Mouse (Mus musculus) erythroblast, adult 5-6 weeks (primary cell): ENCODE measurements around the gene D630023F18Rik. TPM values are rescaled to one million over a fixed set of nuclear protein-coding genes. Genes with fewer than 3 reads are reported as not detected.
A peak's percentile ranks its signal among the peaks of the same experiment; 100 is the strongest.

Source experiments
- ATAC-seq: replicated peaks from 2 replicates; pipeline ENCODE4 v1.8.0; 2016; ENCODE audit warnings: moderate number of reproducible peaks, mild to moderate bottlenecking, moderate TSS enrichment, inconsistent platforms; ENCODE audit not compliant: poor library complexity, low FRiP score, severe bottlenecking
- total RNA-seq, 2 experiments: library from RNA; stranded (forward) in 1 of 2; stranded (reverse) in 1 of 2; fragments of 150-400 nt in 1 of 2; fragments of 200-764, 138-1000 nt in 1 of 2; gene quantifications; 2 replicates each; pipeline versions ENCODE4 v1.2.3 to v1.2.4; 2015 to 2017; ENCODE audit warnings: low replicate concordance in 2 of 2

Gene D630023F18Rik
- total RNA-seq, 2 experiments from 2014 or later = not detected

DNA sequence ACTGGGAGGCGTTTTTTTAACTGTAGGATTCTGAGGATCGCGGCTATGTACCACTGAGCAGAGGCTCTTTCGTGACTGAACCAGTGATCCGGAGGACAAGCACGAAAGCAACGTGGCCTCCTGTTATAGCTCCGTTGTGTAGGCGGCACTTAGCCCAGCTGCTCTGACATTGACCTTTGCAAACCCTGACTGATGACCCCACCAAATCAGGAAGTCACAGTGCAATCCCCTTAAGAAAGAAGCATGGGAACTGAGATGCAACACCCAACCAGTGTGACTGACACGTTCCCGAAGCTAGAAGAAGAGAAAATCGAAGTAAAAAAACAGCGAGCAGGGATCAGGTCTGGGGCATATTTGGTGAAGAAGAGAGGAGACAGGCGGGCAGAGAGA is 10.2 kb downstream of the D630023F18Rik start:
- no peak for ATAC-seq

DNA sequence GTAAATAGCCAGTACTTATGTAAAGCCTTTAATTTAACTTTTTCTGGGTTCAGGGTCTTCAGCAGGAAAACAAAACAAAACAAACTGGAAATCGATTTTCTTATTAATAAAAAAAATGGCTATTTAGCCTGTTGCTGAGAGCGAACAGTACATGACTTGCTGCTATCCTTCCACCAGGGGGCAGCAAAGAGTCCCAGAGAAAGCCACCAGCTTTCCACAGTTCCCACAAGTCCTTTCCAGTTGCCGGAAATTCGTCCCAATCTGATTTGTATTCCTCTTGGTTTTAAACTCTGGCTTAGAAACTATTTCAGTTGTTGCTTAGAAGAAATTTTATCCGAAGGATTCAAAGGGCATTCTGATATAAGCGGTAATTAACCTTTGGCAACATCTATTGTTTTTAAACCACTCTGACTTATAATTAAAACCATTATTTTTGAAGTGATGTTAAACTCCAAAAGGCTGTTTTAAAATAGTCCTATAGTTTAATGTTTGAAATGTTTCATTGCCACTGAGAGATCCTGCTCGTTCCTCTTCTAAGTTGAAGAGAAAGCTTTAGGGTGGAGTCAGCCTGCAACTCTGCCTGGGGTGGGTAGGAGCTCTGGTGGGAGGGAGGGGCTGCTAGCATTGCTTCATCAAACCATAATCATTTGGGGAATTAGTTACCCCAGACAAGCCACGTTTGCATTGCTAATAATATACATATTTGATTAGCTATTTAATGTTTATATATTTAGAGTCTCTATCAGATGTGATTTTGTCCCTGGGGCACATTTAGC is 10.8 kb downstream of the D630023F18Rik start:
- peak; percentile 70; the same call in 1 of the 2 replicates for ATAC-seq

DNA sequence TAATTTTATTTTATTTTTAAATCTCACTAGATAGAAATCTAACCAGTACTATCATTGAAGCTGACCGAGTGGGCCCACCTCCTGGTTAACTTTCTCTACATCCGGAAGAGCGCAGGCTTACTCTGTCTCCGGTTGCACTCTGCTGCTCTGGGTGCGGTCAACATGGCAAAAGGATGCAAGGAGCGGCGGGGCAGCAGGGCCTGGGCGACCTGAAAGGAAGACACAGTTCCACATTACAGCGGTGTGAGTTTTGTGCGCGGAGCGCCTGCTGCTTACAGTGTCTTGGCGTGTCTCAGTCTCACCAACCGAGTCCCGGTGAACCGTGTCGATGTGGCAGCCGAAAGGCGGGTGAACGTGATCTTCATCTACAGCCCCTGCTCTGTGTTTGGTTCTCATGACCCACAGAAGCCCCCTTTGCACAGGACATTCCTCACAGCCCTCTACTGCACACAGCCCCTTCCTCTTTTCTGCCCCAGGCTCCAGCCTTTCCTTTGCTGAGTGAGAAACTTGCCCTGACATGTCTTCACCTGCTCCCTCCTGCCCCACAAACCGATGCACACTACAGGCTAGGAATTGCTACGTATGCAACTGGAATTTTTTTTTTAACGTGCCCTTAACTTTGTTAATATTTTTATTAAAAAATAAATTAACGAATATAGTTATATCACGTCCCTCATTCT is 13.1 kb downstream of the D630023F18Rik start:
- ATAC-seq = no peak

DNA sequence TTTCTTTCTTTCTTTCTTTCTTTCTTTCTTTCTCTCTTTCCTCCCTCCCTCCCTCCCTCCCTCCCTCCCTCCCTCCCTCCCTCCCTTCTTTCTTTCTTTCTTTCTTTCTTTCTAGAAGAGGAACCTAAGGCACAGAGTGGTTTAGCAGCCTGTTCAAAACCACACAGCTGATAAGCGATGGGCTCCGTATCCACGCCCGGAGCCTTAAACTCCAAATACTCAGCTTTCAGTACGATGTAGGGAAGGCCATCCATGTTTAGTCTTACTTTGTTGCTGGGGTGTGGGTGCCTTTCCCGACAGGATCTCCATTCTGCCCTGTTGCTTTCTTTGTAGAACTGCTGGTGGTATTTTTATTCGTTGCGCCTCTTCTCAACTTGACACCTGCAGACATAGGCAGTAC is 13.8 kb downstream of the D630023F18Rik start:
- ATAC-seq = no peak

DNA sequence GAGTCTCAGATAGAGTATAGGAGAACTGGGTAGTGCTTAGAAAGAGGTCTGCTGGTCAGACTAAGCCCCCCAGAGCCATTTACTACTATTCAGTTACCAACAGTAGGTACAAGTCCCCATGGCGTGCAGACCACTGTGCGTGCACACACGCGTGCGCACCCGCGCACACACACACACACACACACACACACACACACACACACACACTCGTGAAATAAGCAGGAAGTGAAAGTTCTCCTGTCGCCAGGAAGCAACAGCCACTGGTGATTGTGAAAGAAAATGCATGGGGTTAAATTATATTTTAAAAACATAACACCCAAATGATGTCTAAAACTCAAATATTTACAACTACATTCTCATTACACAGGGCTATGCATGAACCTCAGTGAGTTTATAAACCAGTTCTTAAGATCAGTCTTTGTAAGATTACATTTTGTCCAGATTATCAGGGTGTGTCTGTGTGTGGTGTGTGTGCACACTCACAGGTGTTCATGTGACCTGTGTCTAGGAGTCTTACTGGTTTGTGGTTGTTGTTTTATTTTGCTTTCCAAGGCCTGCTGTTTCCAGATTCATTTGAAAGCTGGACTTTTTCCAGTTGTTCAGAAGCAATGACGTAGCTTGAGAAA is 15.2 kb downstream of the D630023F18Rik start:
- no peak for ATAC-seq

DNA sequence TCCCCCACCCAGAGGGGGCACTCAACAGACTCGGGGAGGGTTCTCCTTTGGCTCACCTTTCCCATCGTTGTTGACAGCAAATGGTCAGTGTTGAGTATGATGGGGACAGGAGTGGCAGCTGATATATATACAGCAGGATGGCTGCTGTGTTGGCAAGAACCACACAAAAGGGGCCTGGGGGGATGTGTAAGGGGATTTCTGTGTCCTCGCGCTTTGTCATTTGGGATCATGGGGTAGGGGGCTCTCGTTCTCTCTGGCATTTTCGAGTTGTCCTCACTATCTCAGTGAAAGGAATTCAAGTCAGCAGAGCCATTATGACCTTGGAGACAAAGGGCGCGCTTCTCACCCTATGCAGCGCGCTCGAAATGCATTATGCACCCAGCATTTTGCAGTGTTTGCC is 19.7 kb downstream of the D630023F18Rik start, which contains the start of gene Cryga:
Gene Cryga (minus strand): TSS at position 101 of the 400 bp plus-strand sequence.
- ATAC-seq = no peak

DNA sequence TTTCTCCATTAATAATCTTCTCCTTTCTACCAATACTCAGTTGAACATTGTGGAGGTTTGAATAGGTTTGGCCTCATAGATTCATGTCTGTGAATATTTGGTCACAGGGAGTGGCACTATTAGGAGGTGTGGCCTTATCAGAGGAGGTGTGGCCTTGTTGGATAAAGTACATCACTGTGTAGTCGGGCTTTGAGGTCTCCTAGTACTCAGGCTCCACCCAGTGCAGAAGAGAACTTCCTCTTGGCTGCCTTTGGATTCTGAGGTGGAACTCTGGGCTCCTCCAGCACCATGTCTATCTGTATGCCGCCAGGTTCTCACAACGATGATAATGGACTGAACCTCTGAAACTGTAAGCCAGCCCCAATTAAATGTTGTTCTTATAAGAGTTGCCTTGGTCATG is 26.1 kb downstream of the D630023F18Rik start:
- ATAC-seq = no peak

DNA sequence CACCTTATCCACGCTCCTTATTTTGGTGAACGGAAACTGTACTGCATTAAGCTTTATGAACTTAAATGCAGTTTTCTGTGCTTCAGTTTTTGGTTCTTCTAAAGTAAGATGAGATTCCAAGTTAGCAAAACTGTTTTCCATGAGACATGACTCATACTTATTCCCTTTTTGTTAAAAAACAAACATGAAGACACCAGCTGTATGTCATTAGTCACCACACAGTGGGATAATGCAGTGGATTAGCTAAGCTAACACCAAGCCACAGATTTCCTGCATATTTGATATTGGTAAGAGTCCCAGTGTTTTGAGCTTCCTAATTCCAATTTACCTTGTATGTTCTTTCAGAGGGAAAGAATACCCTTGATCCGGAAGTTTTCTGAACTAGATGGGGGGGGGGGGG is 31.4 kb downstream of the D630023F18Rik start:
- no peak for ATAC-seq

DNA sequence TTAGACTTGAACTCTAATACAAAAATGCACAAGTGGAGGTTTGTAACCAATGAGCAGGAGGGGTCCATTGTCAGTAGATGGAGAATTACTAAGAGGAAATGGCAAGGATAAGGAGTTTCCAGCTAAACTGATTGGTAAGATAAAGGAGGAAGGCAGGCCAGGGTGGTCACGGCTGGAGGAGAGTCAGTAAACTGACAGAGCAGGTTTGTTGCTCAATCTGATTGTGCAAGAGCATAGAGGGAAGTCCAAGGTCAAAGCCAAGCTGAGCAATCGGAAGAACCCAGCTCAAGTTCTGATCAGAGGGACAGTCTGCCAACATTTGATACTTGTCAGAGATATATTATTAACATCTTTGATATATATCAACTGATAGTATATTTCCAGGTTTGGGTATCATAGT is 32.6 kb downstream of the D630023F18Rik start:
- ATAC-seq = no peak

DNA sequence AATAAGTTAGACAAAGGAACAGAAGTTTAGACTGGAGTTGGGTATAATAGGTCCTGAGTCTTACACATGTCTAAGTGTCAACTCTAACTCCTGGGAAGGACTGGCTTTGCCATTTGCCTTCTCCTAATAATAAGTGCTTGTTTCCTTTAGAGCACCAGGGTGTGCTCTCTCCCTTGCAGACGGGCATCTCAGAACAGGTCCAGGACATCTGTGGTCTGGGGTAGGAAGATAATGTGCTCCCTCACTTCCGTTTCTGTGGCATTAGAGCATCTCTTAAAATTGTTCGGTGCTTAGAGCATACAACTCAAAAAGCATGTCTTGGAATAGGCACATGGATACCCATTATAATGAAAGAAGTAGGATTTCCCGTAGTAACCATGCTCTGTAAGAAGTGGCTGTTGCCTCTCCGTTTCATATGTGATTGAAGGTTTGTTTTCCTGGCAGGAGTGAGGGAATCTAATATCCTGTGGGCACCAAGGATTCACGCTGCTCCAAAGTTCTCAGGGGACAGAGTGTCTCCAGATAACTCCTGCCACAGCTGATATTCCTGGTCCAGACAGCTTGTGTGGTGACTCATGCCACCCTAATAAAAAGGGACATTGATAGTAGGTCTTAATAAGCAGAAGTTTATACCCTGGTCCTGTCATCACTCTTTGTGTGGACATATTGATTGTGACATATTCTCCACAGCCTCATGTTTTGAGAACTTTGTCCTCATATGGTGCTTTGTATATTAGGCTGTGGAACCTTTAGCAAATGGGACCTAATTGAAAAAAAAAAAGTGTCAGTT is 34.3 kb downstream of the D630023F18Rik start:
- no peak for ATAC-seq

DNA sequence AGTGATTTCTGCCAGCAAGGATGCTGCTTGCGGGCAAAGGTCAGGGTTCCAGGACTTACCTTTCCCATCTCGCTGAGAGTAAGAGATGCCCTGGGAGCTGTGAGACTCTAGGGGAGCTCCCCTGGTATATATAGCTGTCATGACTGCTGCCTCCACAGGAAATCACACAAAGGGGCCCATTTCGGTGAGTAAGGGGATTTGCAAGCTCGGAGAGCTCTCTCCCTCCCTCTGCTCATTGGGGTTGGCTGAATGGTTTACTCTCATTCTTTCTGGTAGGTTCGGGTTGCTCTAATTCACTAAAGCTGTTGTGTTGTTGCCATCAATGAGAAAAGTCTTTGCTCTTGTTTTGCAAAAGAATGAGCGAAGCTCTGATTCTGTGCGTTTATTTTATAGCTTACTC is 40.8 kb downstream of the D630023F18Rik start, which contains the start of gene Crygb:
Gene Crygb (minus strand): TSS at position 101 of the 400 bp plus-strand sequence.
- no peak for ATAC-seq

DNA sequence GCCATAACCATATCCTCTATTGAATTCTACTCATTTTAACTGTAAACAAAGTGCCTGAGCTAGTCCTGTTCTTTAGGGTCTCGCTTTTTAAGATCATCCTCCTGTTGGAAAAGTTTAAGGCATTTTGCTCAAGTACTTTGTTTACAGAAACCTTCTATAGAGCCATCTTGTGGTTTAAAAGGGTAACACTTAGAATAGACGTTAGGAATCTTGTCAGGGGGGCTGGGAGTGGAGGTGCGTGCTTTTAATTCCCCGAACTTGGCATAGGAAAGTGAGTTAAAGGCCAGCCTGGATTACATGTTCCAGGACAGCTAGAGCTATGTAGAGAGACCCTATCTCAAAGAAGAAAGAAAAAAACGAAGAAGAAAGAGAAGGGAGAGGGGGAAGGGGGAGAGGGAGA is 47.4 kb downstream of the D630023F18Rik start:
- ATAC-seq = no peak

DNA sequence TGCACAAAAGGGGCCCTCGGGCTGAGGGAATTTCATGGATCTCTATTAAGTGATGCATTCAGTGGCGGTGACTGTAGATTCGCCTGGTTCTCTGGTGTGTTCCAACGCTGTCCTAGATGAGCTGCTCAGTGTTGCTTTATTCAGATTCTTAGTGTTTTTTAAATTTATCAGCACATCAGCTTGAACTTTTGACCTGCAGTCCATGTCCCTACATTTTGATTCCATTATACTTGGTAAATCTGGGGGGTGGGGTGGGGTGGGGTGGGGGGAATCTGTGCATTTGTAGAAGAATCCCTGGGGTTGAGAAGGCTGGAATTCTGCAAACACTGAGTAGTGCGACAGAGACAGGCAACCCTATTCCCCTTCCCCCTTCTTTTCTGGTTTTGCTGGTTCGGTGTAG is 49.4 kb downstream of the D630023F18Rik start, which contains the start of gene Crygc:
Gene Crygc (minus strand): TSS at position 101 of the 400 bp plus-strand sequence.
- no peak for ATAC-seq

DNA sequence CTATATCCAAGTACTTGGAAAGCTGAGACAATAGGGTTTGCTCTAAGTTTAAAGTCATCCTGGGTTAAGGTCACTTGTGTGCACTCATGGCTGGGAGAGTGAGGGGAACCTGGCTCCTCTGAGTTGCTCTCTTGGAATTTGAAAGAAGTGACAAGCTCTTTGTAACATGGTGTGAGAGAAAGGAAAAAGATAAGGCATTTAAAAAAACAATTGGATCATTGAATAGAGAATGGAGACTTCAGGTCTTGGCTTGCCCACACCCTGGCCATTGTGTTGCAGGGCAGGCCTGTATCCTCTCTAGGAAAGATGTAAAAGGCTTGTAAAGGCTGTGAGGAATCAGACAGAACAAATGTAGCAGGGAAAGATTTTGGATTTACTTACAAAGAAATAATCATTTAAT is 55.2 kb downstream of the D630023F18Rik start:
- no peak for ATAC-seq

DNA sequence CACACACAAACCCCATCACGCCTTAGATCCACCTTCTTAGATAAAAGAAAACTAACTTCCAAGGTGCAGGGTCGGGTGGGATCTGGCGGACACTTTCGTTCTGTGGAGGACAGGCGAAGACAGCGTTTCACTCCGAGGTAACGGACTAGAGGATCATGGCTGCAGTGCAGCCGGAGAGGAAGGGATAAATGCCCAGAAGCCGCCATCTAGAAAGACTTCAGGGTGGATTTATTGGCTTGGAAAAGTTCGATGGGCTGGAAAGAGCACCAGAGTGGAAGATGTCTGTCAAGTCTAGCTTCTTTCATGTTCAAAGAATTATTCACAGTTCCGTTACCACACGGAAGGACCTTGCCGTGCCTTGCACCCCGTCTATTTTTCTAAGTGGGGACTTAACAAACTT is 58.8 kb downstream of the D630023F18Rik start:
- no peak for ATAC-seq

DNA sequence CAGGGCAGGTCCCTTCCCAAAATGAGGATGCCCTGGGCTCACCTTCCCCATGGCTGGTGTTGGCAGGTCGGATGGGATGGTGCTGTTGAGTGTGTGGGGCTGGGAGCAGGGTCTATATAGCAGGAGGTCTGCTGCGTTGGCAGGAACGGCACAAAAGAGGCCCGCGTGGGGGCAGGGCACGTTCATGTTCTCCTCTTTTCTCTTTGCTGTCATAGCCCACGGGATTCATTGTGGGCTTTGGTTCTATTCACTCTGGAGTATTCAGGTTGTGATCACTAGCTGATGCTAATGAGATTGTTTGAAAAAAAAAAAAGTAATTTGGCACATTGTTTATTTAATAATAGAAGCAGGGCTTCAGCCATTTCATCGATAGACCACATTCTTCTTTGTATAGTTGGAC is 59.7 kb downstream of the D630023F18Rik start, which contains the start of gene Crygd:
Gene Crygd (minus strand): TSS at position 101 of the 400 bp plus-strand sequence.
- no peak for ATAC-seq
